Comparison of ENCODE assay signal across 9 mouse cellular contexts in genomic region chr9:62560006-62560405, GRCm38 (mm10). TPM values are rescaled to one million over a fixed set of nuclear protein-coding genes. Genes with fewer than 3 reads are reported as not detected.
DNase-seq lines count a peak whose midpoint lies in the region; ATAC-seq and TF ChIP-seq lines count a peak whose summit lies in the region.
"Had no signal": no experiment of that assay in that cellular context is flagged by ENCODE, and none has a peak within 500 bp of the region (broad histone marks: within the 10 kb centered on the region; RNA-seq: fewer than 3 reads in every experiment).

No protein-coding gene starts in this region.

- TF ChIP-seq CTCF in left cerebral cortex, adult 2 months (IDR thresholded peaks at IDR 0.05), result no peak

- 44% methylated on average over 5 of the region's 5 CpGs for WGBS in heart, embryonic 14.5 days
- 40% methylated on average over 5 of the region's 5 CpGs for WGBS in stomach, embryonic 15.5 days

- peak; percentile 62; the same call in 1 of the 2 replicates for ATAC-seq in heart, embryonic 14.5 days (ENCODE audit: insufficient number of reproducible peaks, insufficient read depth, low FRiP score, low read depth)
- ATAC-seq in stomach, embryonic 15.5 days (ENCODE audit: insufficient read depth, low FRiP score, low read depth), result peak; percentile 61

- H3K27ac ChIP-seq in left cerebral cortex, adult 2 months, result no peak overlapping the region
- H3K27ac ChIP-seq in heart, embryonic 14.5 days (replicated peaks in 1 of 2; ENCODE audit: control insufficient read depth in 1 of 2, insufficient read depth in 1 of 2, low read depth in 2 of 2, low read length in 2 of 2), result peak overlapping the region in 1 of 2 experiments; percentile 50; a peak in 1 of 4 replicates
- 0 out of 2 replicates have a peak overlapping the region, but pooled peaks have one; percentile 9 for H3K27ac ChIP-seq in stomach, embryonic 15.5 days
- H3K27ac ChIP-seq: limb, embryonic 12.5 days had no signal

- no peak overlapping the region for H3K4me2 ChIP-seq in heart, embryonic 14.5 days (ENCODE audit: low read length)
- no peak overlapping the region for H3K4me2 ChIP-seq in stomach, embryonic 15.5 days
- H3K4me2 ChIP-seq: limb, embryonic 12.5 days had no signal

- no peak overlapping the region for H3K4me3 ChIP-seq in left cerebral cortex, adult 2 months
- H3K4me3 ChIP-seq in heart, embryonic 14.5 days (ENCODE audit: control insufficient read depth in 1 of 2, insufficient read depth in 1 of 2, low read depth in 1 of 2, low read length in 2 of 2), result no peak overlapping the region
- H3K4me3 ChIP-seq in stomach, embryonic 15.5 days (replicated peaks), result no peak overlapping the region
- H3K4me3 ChIP-seq: limb, embryonic 12.5 days had no signal

- no peak overlapping the region for H3K9ac ChIP-seq in heart, embryonic 14.5 days (ENCODE audit: low read length)
- no peak overlapping the region for H3K9ac ChIP-seq in stomach, embryonic 15.5 days
- H3K9ac ChIP-seq: limb, embryonic 12.5 days had no signal

- intact Hi-C loops in left cerebral cortex, adult 2 months (cut with DNase I), result loop anchor here (10.0 kb wide), 1 partner anchor 55 kb away; no protein-coding TSS in a partner anchor

- H3K9me3 ChIP-seq in heart, embryonic 14.5 days (ENCODE audit: control insufficient read depth, low read length), result 0 out of 2 replicates have a peak, but pooled peaks cover 3% of the 10 kb centered on the region
- no peaks in the 10 kb centered on the region for H3K9me3 ChIP-seq in stomach, embryonic 15.5 days

- H3K27me3 ChIP-seq in heart, embryonic 14.5 days (ENCODE audit: control insufficient read depth, insufficient read depth, low read length), result no peaks in the 10 kb centered on the region
- no peaks in the 10 kb centered on the region for H3K27me3 ChIP-seq in stomach, embryonic 15.5 days (replicated peaks)
- H3K27me3 ChIP-seq: limb, embryonic 12.5 days had no signal

- H3K36me3 ChIP-seq in heart, embryonic 14.5 days (ENCODE audit: control insufficient read depth, insufficient read depth, low read length), result no peaks in the 10 kb centered on the region
- H3K36me3 ChIP-seq in stomach, embryonic 15.5 days, result no peaks in the 10 kb centered on the region
- H3K36me3 ChIP-seq: limb, embryonic 12.5 days had no signal

- H3K4me1 ChIP-seq in heart, embryonic 14.5 days (ENCODE audit: control insufficient read depth in 2 of 2, insufficient read depth in 2 of 2, low read length in 2 of 2), result peaks cover 8 to 13% of the 10 kb centered on the region in 2 experiments
- no peaks in the 10 kb centered on the region; the same call in 1 of the 2 replicates for H3K4me1 ChIP-seq in stomach, embryonic 15.5 days
- H3K4me1 ChIP-seq: limb, embryonic 12.5 days had no signal

- peak; percentile 47 to 61 for DNase-seq in left cerebral cortex, adult 2 months (ENCODE audit: extremely low spot score in 1 of 2, low spot score in 2 of 2)
- no peak for DNase-seq in left cerebral cortex, adult 11 months (ENCODE audit: low spot score)
- peak; percentile 85 for DNase-seq in cerebellum, adult 9-11 months
- DNase-seq in kidney, postnatal 4 days, result peak; percentile 77 to 87
- no peak for DNase-seq in thymus, postnatal 10 days (ENCODE audit: low spot score in 2 of 2)
- no peak for DNase-seq in embryo, embryonic 10 days (ENCODE audit: low spot score)

RNA-seq across cellular contexts. Expression of gene Coro2b, which starts 23.2 kb away (rescaled TPM):
- total RNA-seq in left cerebral cortex, adult 2 months (2021), result 100 to 1,000 TPM; 178 to 185 TPM
- 4.7 and 6.9 TPM in 2 replicates for polyA plus RNA-seq in heart, embryonic 14.5 days (2014; fragmentation: Nextera tagmentation; extraction: Ambion mirVana)
- polyA plus RNA-seq in stomach, embryonic 15.5 days (2015; fragmentation: Nextera tagmentation; extraction: Ambion mirVana), result 9.6 and 10.2 TPM in 2 replicates

Comparison
In these comparisons a context has a peak if more than half of its experiments do, and no peak if none do; other contexts are left out.
1. DNase-seq: peak in left cerebral cortex, adult 2 months (2 of 2), cerebellum, adult 9-11 months (single experiment) and kidney, postnatal 4 days (2 of 2); none in left cerebral cortex, adult 11 months (single experiment), thymus, postnatal 10 days (0 of 2) and embryo, embryonic 10 days (single experiment).